Mouse (Mus musculus): ENCODE data around the gene Clmp. TPM values are rescaled to one million over a fixed set of nuclear protein-coding genes. Genes with fewer than 3 reads are reported as not detected.
A peak's percentile ranks its signal among the peaks of the same experiment; 100 is the strongest.
"Not testable (repeated sequence)": the region's sequence is repeated elsewhere in the genome, so short reads cannot be mapped to it uniquely, and the experiment has no call there.

The Clmp gene
- total RNA-seq, 1 experiment from 2014 or later = 0.25 TPM

DNA sequence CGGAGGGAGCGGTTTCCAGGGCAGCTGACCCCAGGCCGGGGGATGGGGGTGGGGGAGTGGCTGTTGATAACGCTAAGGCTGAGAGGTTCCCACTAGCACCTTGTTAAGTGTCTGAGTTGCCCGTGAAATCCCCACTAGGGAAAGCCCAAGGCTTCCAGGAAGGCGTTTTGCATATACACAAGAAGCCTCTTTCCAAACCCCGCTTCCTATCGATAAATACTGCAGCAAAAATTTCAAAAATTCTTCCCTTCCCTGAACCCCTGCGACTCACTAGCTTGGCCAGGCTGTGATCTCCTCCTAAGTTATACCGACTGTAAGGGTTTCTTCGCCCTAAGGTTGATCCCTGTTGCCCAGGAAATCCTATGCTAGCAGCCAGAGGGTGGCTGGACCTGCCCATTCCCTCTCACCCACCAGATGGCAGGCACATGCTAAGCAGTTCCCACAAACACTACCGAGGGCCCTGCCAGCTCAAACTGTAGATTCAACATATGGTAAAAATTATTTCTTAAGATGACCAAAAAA lies 71.4 kb downstream of the Clmp start:
- ATAC-seq (replicated peaks in 1 of 2; ENCODE audit: insufficient read depth in 1 of 2, low FRiP score in 2 of 2, low TSS enrichment in 1 of 2, low read depth in 1 of 2, poor library complexity in 2 of 2, severe bottlenecking in 2 of 2) = peak; percentile 47 to 69; a peak in 3 of 4 replicates

GRCm38 (mm10) chr9:40757685-40758270 lies 72.0 kb downstream of the Clmp start:
- ATAC-seq (replicated peaks in 1 of 2; ENCODE audit: insufficient read depth in 1 of 2, low FRiP score in 2 of 2, low TSS enrichment in 1 of 2, low read depth in 1 of 2, poor library complexity in 2 of 2, severe bottlenecking in 2 of 2) = peak; percentile 89 to 90

- ATAC-seq (replicated peaks in 1 of 2; ENCODE audit: insufficient read depth in 1 of 2, low FRiP score in 2 of 2, low TSS enrichment in 1 of 2, low read depth in 1 of 2, poor library complexity in 2 of 2, severe bottlenecking in 2 of 2) = no peak
Observed at GRCm38 (mm10) chr9:40762354-40762753, 76.6 kb downstream of the Clmp start.

GRCm38 (mm10) chr9:40764887-40765580 lies 79.3 kb downstream of the Clmp start:
- ATAC-seq (replicated peaks in 1 of 2; ENCODE audit: insufficient read depth in 1 of 2, low FRiP score in 2 of 2, low TSS enrichment in 1 of 2, low read depth in 1 of 2, poor library complexity in 2 of 2, severe bottlenecking in 2 of 2) = peak in 1 of 2 experiments; percentile 24; a peak in 1 of 4 replicates

DNA sequence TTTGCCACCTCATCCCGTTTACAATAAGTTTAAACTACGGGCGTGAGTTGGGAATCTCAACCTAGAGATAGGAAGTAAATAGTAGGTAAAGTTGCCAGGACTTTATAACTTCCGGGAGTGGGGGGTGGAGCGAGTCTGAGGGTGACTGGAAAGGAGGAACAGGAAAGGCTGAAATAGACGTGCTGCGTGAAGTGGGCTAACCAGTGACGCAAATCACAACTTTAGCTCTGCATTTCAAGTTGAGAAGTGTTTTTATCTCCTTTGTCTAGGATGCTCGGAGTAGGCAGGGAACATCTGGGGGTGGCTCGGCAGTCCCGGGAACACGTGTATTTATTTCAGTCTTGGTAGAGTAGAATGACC lies 79.8 kb downstream of the Clmp start:
- ATAC-seq (replicated peaks in 1 of 2; ENCODE audit: insufficient read depth in 1 of 2, low FRiP score in 2 of 2, low TSS enrichment in 1 of 2, low read depth in 1 of 2, poor library complexity in 2 of 2, severe bottlenecking in 2 of 2) = peak; percentile 48 to 56; a peak in 2 of 4 replicates

DNA sequence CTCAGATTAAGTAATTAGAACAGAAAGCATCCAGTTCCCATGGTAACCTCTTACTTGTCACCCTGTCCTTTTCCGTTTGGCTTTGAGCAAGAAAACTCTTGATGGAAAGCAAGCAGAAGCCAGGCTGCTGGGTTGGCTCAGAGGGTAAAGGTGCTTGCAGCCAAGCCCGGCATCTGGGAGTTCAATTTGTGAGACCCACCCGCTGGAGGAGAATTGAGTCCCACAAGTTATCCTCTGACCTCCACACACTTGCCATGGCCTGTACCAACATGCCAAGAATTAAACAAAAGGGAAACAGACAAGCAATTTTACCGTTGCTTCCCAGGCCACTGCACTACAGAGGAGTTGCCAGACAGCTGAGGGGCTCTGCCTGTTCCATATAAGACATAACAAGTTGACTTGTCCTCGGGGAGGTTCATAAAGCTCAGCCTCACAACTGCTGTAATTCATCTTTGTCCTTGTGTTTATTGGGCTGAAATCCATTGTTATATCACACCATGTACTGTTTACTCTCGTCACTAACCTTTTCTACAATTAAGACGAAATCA lies 80.4 kb downstream of the Clmp start:
- ATAC-seq (replicated peaks in 1 of 2; ENCODE audit: insufficient read depth in 1 of 2, low FRiP score in 2 of 2, low TSS enrichment in 1 of 2, low read depth in 1 of 2, poor library complexity in 2 of 2, severe bottlenecking in 2 of 2) = no peak

GRCm38 (mm10) chr9:40767946-40768345 lies 82.2 kb downstream of the Clmp start:
- no peak for ATAC-seq (replicated peaks in 1 of 2; ENCODE audit: insufficient read depth in 1 of 2, low FRiP score in 2 of 2, low TSS enrichment in 1 of 2, low read depth in 1 of 2, poor library complexity in 2 of 2, severe bottlenecking in 2 of 2)

GRCm38 (mm10) chr9:40772246-40772645 lies 86.5 kb downstream of the Clmp start:
- ATAC-seq (replicated peaks in 1 of 2; ENCODE audit: insufficient read depth in 1 of 2, low FRiP score in 2 of 2, low TSS enrichment in 1 of 2, low read depth in 1 of 2, poor library complexity in 2 of 2, severe bottlenecking in 2 of 2) = no peak

- ATAC-seq (replicated peaks in 1 of 2; ENCODE audit: insufficient read depth in 1 of 2, low FRiP score in 2 of 2, low TSS enrichment in 1 of 2, low read depth in 1 of 2, poor library complexity in 2 of 2, severe bottlenecking in 2 of 2) = not testable (repeated sequence)
Observed at GRCm38 (mm10) chr9:40773142-40773541, 87.4 kb downstream of the Clmp start.

DNA sequence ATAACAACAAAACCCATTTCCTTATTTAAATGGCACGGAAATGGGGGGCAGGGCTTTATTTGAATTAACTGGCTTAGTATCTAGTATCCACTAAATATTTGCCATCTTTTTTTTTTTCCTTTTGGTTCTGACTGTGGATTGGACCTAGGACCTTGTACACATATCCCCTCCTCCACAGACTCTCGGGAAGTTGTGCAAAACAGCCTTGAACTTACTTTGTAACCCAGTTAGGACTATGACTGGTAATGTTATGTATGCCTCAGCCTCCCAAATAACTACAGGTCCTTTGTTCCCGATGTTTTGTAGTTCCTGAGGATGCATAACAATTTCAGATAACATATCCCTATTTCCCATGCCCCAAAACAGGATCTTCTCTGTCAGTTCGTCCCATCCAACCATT lies 88.1 kb downstream of the Clmp start:
- ATAC-seq (replicated peaks in 1 of 2; ENCODE audit: insufficient read depth in 1 of 2, low FRiP score in 2 of 2, low TSS enrichment in 1 of 2, low read depth in 1 of 2, poor library complexity in 2 of 2, severe bottlenecking in 2 of 2) = no peak

- no peak for ATAC-seq (replicated peaks in 1 of 2; ENCODE audit: insufficient read depth in 1 of 2, low FRiP score in 2 of 2, low TSS enrichment in 1 of 2, low read depth in 1 of 2, poor library complexity in 2 of 2, severe bottlenecking in 2 of 2)
Observed at GRCm38 (mm10) chr9:40776044-40776443, 90.3 kb downstream of the Clmp start.

DNA sequence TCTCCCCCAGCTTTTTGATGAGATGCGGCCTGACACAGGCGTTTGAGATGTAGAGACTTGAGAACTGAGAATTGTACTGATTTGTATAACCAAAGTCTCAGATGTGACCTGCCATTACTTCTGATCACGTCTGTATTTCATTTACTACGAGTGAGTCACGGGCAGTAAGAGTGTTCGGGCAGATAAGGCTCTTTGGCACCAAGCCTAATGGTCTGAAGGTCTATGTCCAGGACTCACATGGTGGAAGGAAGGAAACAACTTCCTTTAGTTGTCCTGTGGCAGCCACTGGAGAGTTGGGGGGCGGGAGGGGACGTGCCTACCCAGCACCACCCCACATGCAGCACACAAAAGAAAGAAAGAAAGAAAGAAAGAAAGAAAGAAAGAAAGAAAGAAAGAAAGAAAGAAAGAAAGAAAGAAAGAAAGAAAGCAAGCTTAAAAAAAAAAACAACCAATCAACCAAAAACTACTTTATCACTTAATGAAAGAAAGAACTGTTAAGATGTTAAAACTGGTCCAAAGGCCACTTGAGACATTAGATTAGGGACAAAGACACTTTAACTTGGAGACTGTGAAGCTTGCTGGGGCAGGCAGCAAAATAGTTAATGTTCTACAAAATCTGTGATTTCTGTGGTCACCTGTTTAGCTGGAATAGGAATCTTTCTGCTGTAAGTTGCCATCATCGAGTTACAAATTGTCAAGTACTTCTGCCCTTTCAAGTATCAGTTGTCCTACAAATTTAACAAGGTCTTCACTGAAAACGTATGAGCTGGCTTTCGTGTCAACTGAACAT lies 90.9 kb downstream of the Clmp start:
- ATAC-seq (replicated peaks in 1 of 2; ENCODE audit: insufficient read depth in 1 of 2, low FRiP score in 2 of 2, low TSS enrichment in 1 of 2, low read depth in 1 of 2, poor library complexity in 2 of 2, severe bottlenecking in 2 of 2) = 0 out of 4 replicates have a peak, but pooled peaks of 1 of the 2 experiments have one; percentile 12

- ATAC-seq (replicated peaks in 1 of 2; ENCODE audit: insufficient read depth in 1 of 2, low FRiP score in 2 of 2, low TSS enrichment in 1 of 2, low read depth in 1 of 2, poor library complexity in 2 of 2, severe bottlenecking in 2 of 2) = no peak
Observed at GRCm38 (mm10) chr9:40780111-40780510, 94.3 kb downstream of the Clmp start.

GRCm38 (mm10) chr9:40780892-40781725 lies 95.3 kb downstream of the Clmp start:
- ATAC-seq (replicated peaks in 1 of 2; ENCODE audit: insufficient read depth in 1 of 2, low FRiP score in 2 of 2, low TSS enrichment in 1 of 2, low read depth in 1 of 2, poor library complexity in 2 of 2, severe bottlenecking in 2 of 2) = no peak

DNA sequence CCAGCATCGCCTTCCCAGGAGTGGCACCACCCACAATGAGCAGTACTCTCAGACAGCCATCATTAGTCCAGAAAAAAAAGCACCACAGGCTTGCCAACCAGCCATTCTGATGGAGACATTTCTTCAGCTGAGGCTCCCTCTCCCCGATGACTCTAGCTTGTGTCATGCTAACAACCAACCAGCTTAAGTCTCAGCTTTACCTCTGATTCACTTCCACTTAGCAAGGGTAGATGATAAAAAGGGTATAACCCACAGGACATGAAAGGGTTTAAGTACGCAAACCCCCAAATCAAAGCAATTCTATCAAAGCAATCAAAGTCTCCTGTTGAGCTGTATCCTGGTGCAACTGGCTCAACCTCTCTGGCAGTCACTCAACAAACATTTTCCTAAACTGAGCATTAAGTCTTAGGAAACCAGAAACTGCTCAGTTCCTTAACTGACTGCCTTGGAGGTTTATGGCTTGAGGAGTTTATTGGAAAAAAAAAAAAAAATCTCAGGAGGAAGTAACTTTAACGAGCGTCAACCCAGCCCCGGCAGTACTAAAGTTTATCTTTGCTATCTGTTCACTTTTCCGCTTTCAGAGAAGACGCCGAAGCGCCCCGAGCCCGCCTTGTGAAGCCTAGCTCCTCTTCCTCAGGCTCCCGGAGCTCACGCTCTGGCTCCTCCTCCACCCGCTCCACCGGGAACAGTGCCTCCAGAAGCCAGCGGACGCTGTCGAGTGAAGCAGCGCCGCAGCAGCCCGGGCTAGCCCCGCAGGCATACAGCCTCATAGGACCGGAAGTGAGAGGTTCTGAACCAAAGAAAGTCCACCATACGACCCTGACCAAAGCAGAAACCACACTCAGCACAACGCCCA lies 96.2 kb downstream of the Clmp start:
- peak; percentile 43 to 53; a peak in 3 of 4 replicates for ATAC-seq (replicated peaks in 1 of 2; ENCODE audit: insufficient read depth in 1 of 2, low FRiP score in 2 of 2, low TSS enrichment in 1 of 2, low read depth in 1 of 2, poor library complexity in 2 of 2, severe bottlenecking in 2 of 2)

Data from hematopoietic stem cell, adult 5-6 weeks (primary cell).